Mouse (Mus musculus) stomach, postnatal 0 days (tissue): ENCODE measurements around the gene Fhit.

Source experiments
- CTCF ChIP-seq: IDR thresholded peaks from 2 replicates; pipeline ENCODE4 v1.5.1; 2016; ENCODE audit warnings: antibody characterized with exemption, low read depth, mild to moderate bottlenecking, moderate library complexity
- EP300 ChIP-seq: optimal IDR thresholded peaks from 2 replicates; pipeline ENCODE3; 2016; ENCODE audit warnings: antibody characterized with exemption

GRCm38 (mm10) chr14:9552149-9552548 is 1609.7 kb downstream of the Fhit start:
- TF ChIP-seq CTCF, result no peak
- TF ChIP-seq EP300, result no peak
